Mouse (Mus musculus) midbrain, embryonic 16.5 days (tissue): ENCODE results near the gene Lat2. TPM values are rescaled to one million over a fixed set of nuclear protein-coding genes. Genes with fewer than 3 reads are reported as not detected.

Source experiments
- ATAC-seq: fragments of 200-750 bp; cut with Nextera tagmentation; 2 replicates; pipeline ENCODE4 v1.8.0; 2017; ENCODE audit warnings: moderate TSS enrichment
- H3K27ac ChIP-seq: fragments of 300-500 bp; sonication (generic); 2 replicates; pipeline ENCODE4 v1.5.1; 2014; ENCODE audit warnings: mild to moderate bottlenecking, low read length, mixed read lengths
- H3K27me3 ChIP-seq: fragments of 300-500 bp; sonication (generic); 2 replicates; pipeline ENCODE4 v1.6.1; 2014; ENCODE audit warnings: low read depth, low read length, mixed read lengths; ENCODE audit not compliant: control insufficient read depth, insufficient read depth
- H3K36me3 ChIP-seq: fragments of 300-500 bp; sonication (generic); 2 replicates; pipeline ENCODE4 v1.6.1; 2014; ENCODE audit warnings: mild to moderate bottlenecking, low read length, moderate library complexity, mixed read lengths; ENCODE audit not compliant: control insufficient read depth, insufficient read depth
- H3K4me1 ChIP-seq: fragments of 300-500 bp; sonication (generic); 2 replicates; pipeline ENCODE4 v1.6.1; 2014; ENCODE audit warnings: mild to moderate bottlenecking, low read length, mixed read lengths; ENCODE audit not compliant: control insufficient read depth, insufficient read depth
- H3K4me2 ChIP-seq: fragments of 300-500 bp; sonication (generic); 2 replicates; pipeline ENCODE4 v1.6.1; 2014; ENCODE audit warnings: mild to moderate bottlenecking, low read length, mixed read lengths
- H3K4me3 ChIP-seq: fragments of 300-500 bp; sonication (generic); 2 replicates; pipeline ENCODE4 v1.5.1; 2014; ENCODE audit warnings: low read depth, mild to moderate bottlenecking, low read length, moderate library complexity, mixed read lengths
- H3K9ac ChIP-seq: fragments of 300-500 bp; sonication (generic); 2 replicates; pipeline ENCODE4 v1.6.1; 2014; ENCODE audit warnings: low read depth, low read length, mixed read lengths
- H3K9me3 ChIP-seq: fragments of 300-500 bp; sonication (generic); replicated peaks from 2 replicates; pipeline ENCODE4 v1.6.1; 2014; ENCODE audit warnings: mild to moderate bottlenecking, low read length, mixed read lengths; ENCODE audit not compliant: control insufficient read depth, poor library complexity, severe bottlenecking
- WGBS: fragments of 180-500 bp; shearing (Covaris S2); extraction: QIAGEN DNeasy Blood & Tissue Kit; methylation state at CpG from one replicate; pipeline ENCODE4 v1.1.7; 2014; 5-methylcytosine and 5-hydroxymethylcytosine counted together
- polyA plus RNA-seq: library from polyadenylated mRNA; unstranded; fragments of >200 nt; fragmentation: Nextera tagmentation; extraction: Ambion mirVana; gene quantifications from 2 replicates; pipeline ENCODE4 v1.2.1, GENCODE M21; 2015

Lat2 gene
- polyA plus RNA-seq, 1 experiment from 2014 or later = 2.7 TPM

DNA sequence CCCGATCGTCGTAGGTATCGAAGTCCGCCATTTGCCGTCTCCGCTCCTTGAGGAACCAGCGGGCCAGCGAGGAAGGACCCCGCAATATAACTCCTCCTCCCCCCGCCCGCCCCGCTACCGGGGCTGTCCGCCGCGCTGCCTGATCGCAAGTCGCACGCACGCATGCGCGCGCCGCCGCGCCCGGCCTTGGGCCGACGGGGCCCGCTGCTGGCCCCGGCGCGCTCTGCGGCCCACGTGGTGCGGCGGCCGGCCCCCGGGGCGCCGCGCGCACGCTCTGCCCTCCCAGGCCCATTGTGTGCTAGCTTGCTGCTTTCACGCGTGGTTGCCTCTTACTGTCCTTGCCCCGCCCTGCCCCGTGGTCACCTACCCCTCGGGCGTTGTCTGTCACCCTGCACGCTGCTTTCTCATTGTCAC lies 24.5 kb upstream of the Lat2 start, which contains the start of gene Eif4h:
Eif4h (minus strand) TSS at position 222 of the 414 bp plus-strand sequence.
- Histone ChIP-seq H3K9me3 (no peaks in the 10 kb centered on the region), H3K27me3 (no peaks in the 10 kb centered on the region), H3K9ac (peak within 1 kb of the TSS; percentile 99), H3K36me3 (0 out of 2 replicates have a peak, but pooled peaks cover 4% of the 10 kb centered on the region), H3K4me3 (peak within 1 kb of the TSS; percentile 96), H3K4me2 (peak within 1 kb of the TSS; percentile 94), H3K4me1 (peaks cover 12% of the 10 kb centered on the region), H3K27ac (peak within 1 kb of the TSS; percentile 95)
- under 1% methylated on average over 26 of the region's 52 CpGs for WGBS
- peak; percentile 89 for ATAC-seq

DNA sequence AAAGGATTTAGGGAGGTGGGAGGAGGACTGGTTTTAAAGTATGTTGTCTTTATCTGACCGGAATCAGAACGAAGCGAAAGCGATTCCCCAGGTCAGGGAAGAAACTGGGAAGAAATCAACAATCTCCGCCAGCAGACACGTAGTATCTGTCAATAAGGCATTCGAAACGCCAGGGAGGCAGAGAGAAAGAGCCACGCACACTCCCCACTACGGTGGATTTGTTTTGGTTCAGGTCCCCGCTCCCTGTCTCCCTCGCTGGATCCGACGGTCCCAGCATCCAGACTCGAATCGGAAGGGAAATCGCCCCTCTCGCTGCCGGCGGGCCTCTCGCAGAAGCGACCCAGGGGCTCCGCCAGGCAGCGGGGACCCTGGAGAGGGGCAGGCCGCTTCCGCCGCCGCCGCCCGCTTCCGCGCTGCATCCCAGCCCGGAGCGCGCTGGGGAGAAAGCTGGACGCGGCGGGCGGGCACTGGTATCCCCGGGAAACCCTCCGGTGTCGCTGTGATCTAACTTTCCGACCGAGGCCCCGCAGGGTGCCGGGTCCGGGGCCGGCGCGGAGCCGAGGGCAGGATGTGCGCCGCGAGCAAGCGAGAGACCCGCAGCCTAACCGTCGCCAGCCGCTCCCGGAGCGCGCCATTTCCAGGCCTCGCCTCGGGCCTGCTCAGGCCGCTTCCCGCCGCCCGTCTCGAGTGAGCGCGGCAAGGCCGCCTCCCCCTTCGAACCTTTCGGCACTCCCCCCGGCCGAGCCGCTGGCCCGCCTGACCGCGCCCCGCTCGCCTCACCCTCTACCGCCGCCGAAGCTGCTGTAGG lies 23.8 kb upstream of the Lat2 start:
- no peaks in the 10 kb centered on the region for H3K9me3 ChIP-seq
- H3K27ac ChIP-seq = peak overlapping the region; percentile 95
- under 1% methylated on average over 74 of the region's 85 CpGs for WGBS
- peaks cover 12% of the 10 kb centered on the region for H3K4me1 ChIP-seq
- H3K4me3 ChIP-seq = peak overlapping the region; percentile 96
- H3K4me2 ChIP-seq = peak overlapping the region; percentile 94
- H3K9ac ChIP-seq = peak overlapping the region; percentile 99
- no peaks in the 10 kb centered on the region for H3K27me3 ChIP-seq
- ATAC-seq = peak; percentile 25
- 0 out of 2 replicates have a peak, but pooled peaks cover 4% of the 10 kb centered on the region for H3K36me3 ChIP-seq

DNA sequence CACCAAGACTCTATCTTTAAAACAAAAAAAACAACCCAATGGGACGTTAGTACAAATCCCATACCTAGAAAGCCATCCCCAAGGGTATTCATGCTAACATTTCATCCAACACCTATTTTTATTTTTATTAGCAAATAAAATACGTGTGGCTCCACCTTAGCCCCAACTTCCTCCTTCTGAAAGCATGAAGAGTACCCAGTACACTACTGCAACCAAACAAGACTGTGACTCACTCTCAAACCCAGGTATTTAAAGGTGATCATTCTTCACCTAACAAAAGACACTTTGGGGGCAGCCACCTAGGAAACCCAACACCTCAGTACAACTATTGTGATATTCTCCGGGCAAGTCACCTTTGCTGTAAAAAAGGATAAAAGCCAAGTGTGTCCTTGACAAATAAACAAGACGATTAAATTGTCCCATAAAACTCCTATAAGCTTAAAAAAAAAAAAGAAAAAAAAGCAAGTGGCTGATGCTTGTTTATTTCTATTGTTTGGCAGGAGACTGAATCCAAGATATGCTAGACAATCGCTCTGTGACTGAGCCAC lies 23.1 kb upstream of the Lat2 start:
- WGBS = 34% methylated on average over 5 of the region's 5 CpGs
- H3K9ac ChIP-seq = peak overlapping the region; percentile 99
- H3K27me3 ChIP-seq = no peaks in the 10 kb centered on the region
- H3K4me1 ChIP-seq = peaks cover 15% of the 10 kb centered on the region
- no peaks in the 10 kb centered on the region for H3K9me3 ChIP-seq
- peak overlapping the region; percentile 94 for H3K4me2 ChIP-seq
- ATAC-seq = no peak
- H3K36me3 ChIP-seq = 0 out of 2 replicates have a peak, but pooled peaks cover 4% of the 10 kb centered on the region
- peak overlapping the region; percentile 96 for H3K4me3 ChIP-seq
- peak overlapping the region; percentile 95 for H3K27ac ChIP-seq

DNA sequence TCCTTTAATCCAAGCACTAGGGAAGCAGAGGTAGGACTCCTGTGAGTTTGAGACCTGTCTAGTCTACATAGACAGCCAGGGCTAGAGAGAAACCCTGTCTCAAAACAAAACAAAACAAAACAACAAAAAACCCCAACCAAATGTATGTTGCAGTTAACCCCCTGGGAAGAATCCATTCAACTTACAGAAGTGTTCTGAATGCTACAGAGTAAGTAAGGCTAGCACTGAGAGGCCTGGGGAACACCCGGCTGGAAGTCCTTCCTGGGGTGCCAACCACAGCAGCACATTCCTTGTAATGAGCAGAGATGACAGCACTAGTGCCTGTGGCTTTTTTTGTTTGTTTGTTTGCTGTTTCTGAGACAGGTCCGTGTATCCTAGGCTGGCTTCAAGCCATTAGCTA lies 18.0 kb upstream of the Lat2 start:
- H3K9me3 ChIP-seq = no peaks in the 10 kb centered on the region
- no peaks in the 10 kb centered on the region for H3K27me3 ChIP-seq
- H3K4me3 ChIP-seq = no peak overlapping the region
- H3K4me2 ChIP-seq = no peak overlapping the region
- 68% methylated on average over 2 of the region's 2 CpGs for WGBS
- no peak for ATAC-seq
- H3K27ac ChIP-seq = no peak overlapping the region
- no peak overlapping the region for H3K9ac ChIP-seq
- H3K4me1 ChIP-seq = peaks cover 9% of the 10 kb centered on the region
- H3K36me3 ChIP-seq = peaks cover 12% of the 10 kb centered on the region

DNA sequence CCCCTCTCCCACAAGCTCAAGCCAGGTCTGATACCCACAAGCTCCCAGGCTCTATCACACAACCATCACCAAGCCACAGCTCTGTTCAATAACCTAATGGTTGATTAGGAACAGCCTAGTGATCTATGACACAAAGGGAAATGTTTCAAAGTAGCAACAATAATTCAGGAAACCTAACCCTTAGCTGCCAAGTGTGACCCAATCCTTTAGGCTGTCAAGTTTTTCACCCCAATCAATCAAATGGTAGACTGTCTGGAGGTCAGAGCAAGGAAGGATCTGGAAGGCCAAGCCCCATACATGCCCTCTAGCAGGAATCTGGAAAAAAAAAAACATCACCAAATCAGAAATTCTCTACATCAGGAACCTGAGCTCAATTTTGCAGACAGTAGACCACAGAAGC lies 16.0 kb upstream of the Lat2 start:
- no peak for ATAC-seq
- H3K4me1 ChIP-seq = peaks cover 4% of the 10 kb centered on the region; the same call in 1 of the 2 replicates
- H3K9ac ChIP-seq = no peak overlapping the region
- H3K4me2 ChIP-seq = no peak overlapping the region
- H3K4me3 ChIP-seq = no peak overlapping the region
- no peak overlapping the region for H3K27ac ChIP-seq
- peaks cover 15% of the 10 kb centered on the region for H3K36me3 ChIP-seq
- H3K9me3 ChIP-seq = no peaks in the 10 kb centered on the region
- H3K27me3 ChIP-seq = no peaks in the 10 kb centered on the region

DNA sequence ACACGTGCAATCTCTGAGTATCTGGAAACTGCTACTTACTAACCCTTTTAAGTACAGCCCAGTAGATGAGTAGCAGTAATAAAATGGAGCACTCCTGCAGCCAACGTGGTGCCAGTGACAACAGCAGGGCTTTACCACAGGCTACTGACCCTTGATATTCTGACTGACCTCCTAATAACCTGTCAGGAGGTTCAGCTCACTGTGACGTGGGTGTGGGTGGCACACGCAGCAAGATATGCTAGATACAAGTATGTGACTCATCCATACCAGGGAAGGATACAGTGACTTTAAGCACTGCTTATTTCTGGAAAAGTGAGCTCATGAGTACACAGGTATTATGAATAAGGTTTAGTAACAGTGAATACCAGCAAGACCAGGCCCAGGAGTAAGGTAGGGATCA lies 14.7 kb upstream of the Lat2 start:
- Histone ChIP-seq H3K27ac (no peak overlapping the region), H3K9ac (no peak overlapping the region), H3K4me2 (no peak overlapping the region), H3K4me3 (no peak overlapping the region), H3K36me3 (peaks cover 19% of the 10 kb centered on the region), H3K27me3 (no peaks in the 10 kb centered on the region), H3K9me3 (no peaks in the 10 kb centered on the region), H3K4me1 (peaks cover 4% of the 10 kb centered on the region; the same call in 1 of the 2 replicates)
- 82% methylated on average over 4 of the region's 4 CpGs for WGBS
- no peak for ATAC-seq

DNA sequence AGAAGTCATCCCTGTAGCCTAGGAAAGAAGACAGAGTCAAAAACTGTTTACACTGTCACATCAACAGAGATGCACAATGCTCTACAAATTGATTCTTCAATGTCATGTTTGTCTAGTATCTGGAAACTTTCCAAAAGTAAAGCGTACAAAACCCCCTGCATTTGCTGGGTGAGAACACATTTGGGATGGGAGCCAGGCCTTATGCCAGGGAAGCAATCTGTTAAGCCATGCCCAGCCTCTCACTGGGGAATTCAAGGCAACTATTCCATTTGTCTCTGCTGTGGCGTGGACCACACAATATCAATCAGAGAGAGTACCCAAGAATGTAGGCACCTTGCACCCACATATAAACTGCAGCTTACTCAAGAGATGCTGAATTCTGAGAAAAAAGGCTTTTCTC lies 7.2 kb upstream of the Lat2 start:
- 69% methylated on average over 2 of the region's 2 CpGs for WGBS
- Histone ChIP-seq H3K36me3 (peaks cover 59% of the 10 kb centered on the region), H3K9ac (no peak overlapping the region), H3K4me2 (no peak overlapping the region), H3K9me3 (no peaks in the 10 kb centered on the region), H3K27ac (no peak overlapping the region), H3K4me1 (no peaks in the 10 kb centered on the region), H3K4me3 (no peak overlapping the region), H3K27me3 (no peaks in the 10 kb centered on the region)
- no peak for ATAC-seq

DNA sequence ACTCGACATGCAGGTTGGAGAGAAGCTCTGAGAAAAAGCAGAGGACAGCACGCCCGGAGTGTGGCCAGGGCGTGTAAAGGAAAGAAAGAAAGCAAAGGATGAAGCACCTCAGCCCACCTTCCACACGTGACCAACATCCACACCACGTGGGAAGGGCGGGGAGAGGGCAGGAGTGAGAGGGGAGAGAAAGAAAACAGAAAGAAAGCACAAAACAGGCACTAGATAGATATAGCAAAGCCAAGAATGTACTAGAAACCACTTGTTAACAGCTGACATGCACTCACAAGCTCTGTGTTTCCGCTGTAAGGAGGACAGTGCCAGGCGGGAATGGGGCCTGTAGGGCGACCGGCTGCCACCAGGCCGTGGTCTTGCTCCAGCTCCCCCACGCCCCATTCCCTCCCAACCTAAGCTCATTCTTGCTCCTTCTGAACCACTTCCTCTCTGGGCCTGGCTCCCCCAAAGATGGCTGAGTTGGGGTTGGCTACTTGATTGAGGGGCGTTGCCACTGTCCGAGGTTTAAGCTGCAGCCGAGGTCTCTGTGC lies 6.3 kb upstream of the Lat2 start:
- no peaks in the 10 kb centered on the region for H3K27me3 ChIP-seq
- H3K4me1 ChIP-seq = no peaks in the 10 kb centered on the region
- no peak overlapping the region for H3K4me2 ChIP-seq
- no peak overlapping the region for H3K4me3 ChIP-seq
- no peaks in the 10 kb centered on the region for H3K9me3 ChIP-seq
- 90% methylated on average over 16 of the region's 16 CpGs for WGBS
- no peak for ATAC-seq
- no peak overlapping the region for H3K27ac ChIP-seq
- no peak overlapping the region for H3K9ac ChIP-seq
- peaks cover 56% of the 10 kb centered on the region for H3K36me3 ChIP-seq

DNA sequence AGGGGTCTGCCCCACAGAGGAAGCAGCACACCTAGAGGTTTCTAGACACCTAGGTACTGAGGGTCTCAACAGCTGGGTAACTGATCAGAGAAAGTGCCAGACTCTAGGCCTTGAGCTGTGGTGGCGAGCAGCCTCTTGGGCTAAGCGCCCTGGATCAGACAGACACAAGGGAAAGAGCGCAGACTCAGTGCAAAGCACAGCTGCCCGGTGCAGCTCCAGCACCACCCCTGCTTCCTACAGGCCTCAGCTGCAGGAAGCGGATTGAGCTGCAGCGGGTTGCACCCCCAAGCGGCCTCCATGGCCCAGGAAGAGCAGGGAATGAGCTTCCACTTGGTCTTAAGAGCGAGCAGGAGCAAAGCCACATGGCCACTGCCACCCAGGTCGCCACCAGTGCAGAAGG lies 5.6 kb upstream of the Lat2 start:
- no peaks in the 10 kb centered on the region for H3K9me3 ChIP-seq
- H3K9ac ChIP-seq = no peak overlapping the region
- peaks cover 56% of the 10 kb centered on the region for H3K36me3 ChIP-seq
- H3K27ac ChIP-seq = no peak overlapping the region
- no peaks in the 10 kb centered on the region for H3K4me1 ChIP-seq
- H3K27me3 ChIP-seq = no peaks in the 10 kb centered on the region
- no peak overlapping the region for H3K4me2 ChIP-seq
- H3K4me3 ChIP-seq = no peak overlapping the region
- ATAC-seq = no peak
- WGBS = 90% methylated on average over 9 of the region's 9 CpGs
